Mouse (Mus musculus) adrenal gland, postnatal 25 days (tissue): ENCODE results near the gene Gm19410. TPM values are rescaled to one million over a fixed set of nuclear protein-coding genes. Genes with fewer than 3 reads are reported as not detected.
A peak's percentile ranks its signal among the peaks of the same experiment; 100 is the strongest.

Experiments used
- DNase-seq: peaks from one replicate; pipeline ENCODE4 v3.0.0; 2021; ENCODE audit warnings: mixed read lengths
- long read RNA-seq: library from polyadenylated mRNA; stranded (forward); transcript quantifications from one replicate; pipeline ENCODE4 v2.0.0, GENCODE M21; 2021
- microRNA-seq, 2 experiments: library from miRNA; unstranded; fragments of <30 nt; microRNA quantifications; one replicate each; pipeline ENCODE4 v1.2.0; 2021
- total RNA-seq: library from RNA; stranded (reverse); gene quantifications from 2 replicates; pipeline ENCODE4 v1.2.3, GENCODE M21; 2021

Gene Gm19410
- 0.06 TPM in 1 of 2 replicates, not detected in the other for total RNA-seq
- long read RNA-seq, result 0 reads

- peak; percentile 17 for DNase-seq
Observed at GRCm38 (mm10) chr8:35765499-35766193, at the start of gene Gm19410. Gene Gm19410, plus strand, starts transcription at chr8:35765790.

- DNase-seq, result no peak
Observed at GRCm38 (mm10) chr8:35730776-35731175, 34.8 kb upstream of the Gm19410 start.

- peak; percentile 17 for DNase-seq
Observed at GRCm38 (mm10) chr8:35735438-35735837, 30.2 kb upstream of the Gm19410 start.

- no peak for DNase-seq
Observed at GRCm38 (mm10) chr8:35756202-35756601, 9.4 kb upstream of the Gm19410 start.

- DNase-seq, result no peak
Observed at GRCm38 (mm10) chr8:35765020-35765419, 570 bp upstream of the Gm19410 start.

GRCm38 (mm10) chr8:35773508-35773907, 7.9 kb downstream of the Gm19410 start:
- DNase-seq, result no peak

Small RNA genes lying within 50 kb of the gene (microRNA-seq; reads per million reads assigned to microRNA genes)
- gene Gm44474, result 0 reads per million in 2 experiments
